Mouse (Mus musculus): ENCODE measurements around the gene Ttc27. TPM values are rescaled to one million over a fixed set of nuclear protein-coding genes. Genes with fewer than 3 reads are reported as not detected.
A peak's percentile ranks its signal among the peaks of the same experiment; 100 is the strongest.

Ttc27 gene
- total RNA-seq, 2 experiments from 2014 or later = 1.5 to 1.7 TPM

GRCm38 (mm10) chr17:74808901-74809300 is 91.4 kb downstream of the Ttc27 start:
- no peak for ATAC-seq (replicated peaks; ENCODE audit: low FRiP score, poor library complexity, severe bottlenecking)

- ATAC-seq (replicated peaks; ENCODE audit: low FRiP score, poor library complexity, severe bottlenecking) = 0 out of 2 replicates have a peak, but pooled peaks have one; percentile 68
Measured at GRCm38 (mm10) chr17:74810892-74811625, 93.5 kb downstream of the Ttc27 start.

GRCm38 (mm10) chr17:74819711-74820110 is 102.2 kb downstream of the Ttc27 start:
- ATAC-seq (replicated peaks; ENCODE audit: low FRiP score, poor library complexity, severe bottlenecking) = no peak

- no peak for ATAC-seq (replicated peaks; ENCODE audit: low FRiP score, poor library complexity, severe bottlenecking)
Measured at GRCm38 (mm10) chr17:74830851-74831250, 113.3 kb downstream of the Ttc27 start.

GRCm38 (mm10) chr17:74841721-74842120 is 124.2 kb downstream of the Ttc27 start:
- no peak for ATAC-seq (replicated peaks; ENCODE audit: low FRiP score, poor library complexity, severe bottlenecking)

- no peak for ATAC-seq (replicated peaks; ENCODE audit: low FRiP score, poor library complexity, severe bottlenecking)
Measured at GRCm38 (mm10) chr17:74842603-74843002, 125.1 kb downstream of the Ttc27 start.

- no peak for ATAC-seq (replicated peaks; ENCODE audit: low FRiP score, poor library complexity, severe bottlenecking)
Measured at GRCm38 (mm10) chr17:74843486-74843885, 126.0 kb downstream of the Ttc27 start.

GRCm38 (mm10) chr17:74846031-74846891 is 128.7 kb downstream of the Ttc27 start:
- ATAC-seq (replicated peaks; ENCODE audit: low FRiP score, poor library complexity, severe bottlenecking) = peak; percentile 68; the same call in 1 of the 2 replicates

GRCm38 (mm10) chr17:74850216-74850615 is 132.7 kb downstream of the Ttc27 start:
- no peak for ATAC-seq (replicated peaks; ENCODE audit: low FRiP score, poor library complexity, severe bottlenecking)

- no peak for ATAC-seq (replicated peaks; ENCODE audit: low FRiP score, poor library complexity, severe bottlenecking)
Measured at GRCm38 (mm10) chr17:74859298-74859697, 141.8 kb downstream of the Ttc27 start.

GRCm38 (mm10) chr17:74860180-74860993 is 142.9 kb downstream of the Ttc27 start:
- no peak for ATAC-seq (replicated peaks; ENCODE audit: low FRiP score, poor library complexity, severe bottlenecking)

- ATAC-seq (replicated peaks; ENCODE audit: low FRiP score, poor library complexity, severe bottlenecking) = 0 out of 2 replicates have a peak, but pooled peaks have one; percentile 36
Measured at GRCm38 (mm10) chr17:74863845-74864244, 146.3 kb downstream of the Ttc27 start.

- no peak for ATAC-seq (replicated peaks; ENCODE audit: low FRiP score, poor library complexity, severe bottlenecking)
Measured at GRCm38 (mm10) chr17:74864790-74865548, 147.4 kb downstream of the Ttc27 start.

GRCm38 (mm10) chr17:74865694-74866564 is 148.4 kb downstream of the Ttc27 start:
- ATAC-seq (replicated peaks; ENCODE audit: low FRiP score, poor library complexity, severe bottlenecking) = no peak

- ATAC-seq (replicated peaks; ENCODE audit: low FRiP score, poor library complexity, severe bottlenecking) = no peak
Measured at GRCm38 (mm10) chr17:74866565-74867507, 149.3 kb downstream of the Ttc27 start.

GRCm38 (mm10) chr17:74868185-74868907 is 150.8 kb downstream of the Ttc27 start:
- no peak for ATAC-seq (replicated peaks; ENCODE audit: low FRiP score, poor library complexity, severe bottlenecking)

GRCm38 (mm10) chr17:74869556-74869955 is 152.0 kb downstream of the Ttc27 start:
- no peak for ATAC-seq (replicated peaks; ENCODE audit: low FRiP score, poor library complexity, severe bottlenecking)

All from erythroid progenitor cell, adult 5-6 weeks (primary cell).